Mouse (Mus musculus): ENCODE data around the gene Gbp7.

Gbp7 gene

GRCm38 (mm10) chr3:142561045-142561646, 31.0 kb downstream of the Gbp7 start:
- DNase-seq, result no peak

- no peak for DNase-seq
Observed at GRCm38 (mm10) chr3:142561666-142562065, 31.5 kb downstream of the Gbp7 start.

GRCm38 (mm10) chr3:142567490-142567889, 37.3 kb downstream of the Gbp7 start:
- DNase-seq, result peak; percentile 24 to 25

- DNase-seq, result no peak
Observed at GRCm38 (mm10) chr3:142570738-142571137, 40.6 kb downstream of the Gbp7 start.

GRCm38 (mm10) chr3:142577108-142577507, 47.0 kb downstream of the Gbp7 start:
- DNase-seq, result no peak

- no peak for DNase-seq
Observed at GRCm38 (mm10) chr3:142578342-142578741, 48.2 kb downstream of the Gbp7 start.

GRCm38 (mm10) chr3:142583067-142583466, 52.9 kb downstream of the Gbp7 start:
- no peak for DNase-seq

GRCm38 (mm10) chr3:142587386-142587785, 57.2 kb downstream of the Gbp7 start:
- no peak for DNase-seq

GRCm38 (mm10) chr3:142588888-142589287, 58.7 kb downstream of the Gbp7 start:
- DNase-seq, result no peak

- no peak for DNase-seq
Observed at GRCm38 (mm10) chr3:142590431-142591067, 60.4 kb downstream of the Gbp7 start.

GRCm38 (mm10) chr3:142594547-142594946, 64.4 kb downstream of the Gbp7 start, which contains the start of gene Gbp2b:
Gbp2b (plus strand) TSS chr3:142594847.
- DNase-seq, result no peak

- no peak for DNase-seq
Observed at GRCm38 (mm10) chr3:142597923-142598322, 67.8 kb downstream of the Gbp7 start.
